ENCODE assay signal across 24 mouse cellular contexts in genomic region chr5:89906884-89907431, GRCm38 (mm10). TPM values are rescaled to one million over a fixed set of nuclear protein-coding genes. Genes with fewer than 3 reads are reported as not detected.
DNase-seq lines count a peak whose midpoint lies in the region; ATAC-seq and TF ChIP-seq lines count a peak whose summit lies in the region.
"Had no signal": no experiment of that assay in that cellular context is flagged by ENCODE, and none has a peak within 500 bp of the region (broad histone marks: within the 10 kb centered on the region; RNA-seq: fewer than 3 reads in every experiment).

No protein-coding gene starts in this region.

- no peak for TF ChIP-seq CTCF in midbrain, postnatal 0 days (IDR thresholded peaks at IDR 0.05)

- no peak overlapping the region for H3K27ac ChIP-seq in embryonic facial prominence, embryonic 11.5 days (replicated peaks; ENCODE audit: low read depth, low read length)
- H3K27ac ChIP-seq in embryonic facial prominence, embryonic 10.5 days (replicated peaks): no peak overlapping the region
- H3K27ac ChIP-seq in midbrain, embryonic 10.5 days (replicated peaks): peak overlapping the region; percentile 69
- no peak overlapping the region for H3K27ac ChIP-seq in midbrain, postnatal 0 days (ENCODE audit: low read depth, low read length)
- H3K27ac ChIP-seq in hindbrain, embryonic 13.5 days: no peak overlapping the region
- H3K27ac ChIP-seq in midbrain, embryonic 16.5 days (ENCODE audit: low read length): no peak overlapping the region
- H3K27ac ChIP-seq: heart, adult 2 months; heart, embryonic 15.5 days; left cerebral cortex, adult 2 months; limb, embryonic 10.5 days had no signal

- DNase-seq in embryonic facial prominence, embryonic 11.5 days (ENCODE audit: low spot score): peak; percentile 8
- no peak for DNase-seq in embryonic facial prominence, embryonic 10.5 days (ENCODE audit: low spot score)
- peak; percentile 56 for DNase-seq in midbrain, embryonic 10.5 days (ENCODE audit: low spot score)
- no peak for DNase-seq in midbrain, postnatal 0 days (ENCODE audit: low spot score)
- no peak for DNase-seq in natural killer cell, adult 2 months (ENCODE audit: low spot score in 2 of 2)
- no peak for DNase-seq in heart, postnatal 25 days (ENCODE audit: low spot score)
- DNase-seq: adrenal gland, adult 8-10 months; cerebellum, postnatal 10 days; gastrocnemius, postnatal 10 days; heart, adult 2 months; kidney, postnatal 36 days; layer of hippocampus, adult 9-11 months; liver, postnatal 0 days; lung, postnatal 10 days; thymus, postnatal 14 days had no signal

- H3K9ac ChIP-seq in embryonic facial prominence, embryonic 11.5 days (replicated peaks; ENCODE audit: low read length): no peak overlapping the region
- no peak overlapping the region for H3K9ac ChIP-seq in midbrain, postnatal 0 days (replicated peaks; ENCODE audit: low read length, poor library complexity, severe bottlenecking)
- no peak overlapping the region for H3K9ac ChIP-seq in hindbrain, embryonic 13.5 days
- no peak overlapping the region for H3K9ac ChIP-seq in midbrain, embryonic 16.5 days (ENCODE audit: low read depth, low read length)
- H3K9ac ChIP-seq: heart, embryonic 15.5 days; liver, postnatal 0 days had no signal

- no peaks in the 10 kb centered on the region for H3K36me3 ChIP-seq in embryonic facial prominence, embryonic 11.5 days (replicated peaks; ENCODE audit: control insufficient read depth, insufficient read depth, low read depth, low read length)
- H3K36me3 ChIP-seq in embryonic facial prominence, embryonic 10.5 days (replicated peaks): no peaks in the 10 kb centered on the region
- no peaks in the 10 kb centered on the region for H3K36me3 ChIP-seq in midbrain, embryonic 10.5 days
- no peaks in the 10 kb centered on the region for H3K36me3 ChIP-seq in midbrain, postnatal 0 days (ENCODE audit: insufficient read depth, low read length)
- H3K36me3 ChIP-seq in hindbrain, embryonic 13.5 days: no peaks in the 10 kb centered on the region
- no peaks in the 10 kb centered on the region for H3K36me3 ChIP-seq in midbrain, embryonic 16.5 days (ENCODE audit: control insufficient read depth, insufficient read depth, low read length)
- H3K36me3 ChIP-seq: heart, embryonic 15.5 days; limb, embryonic 10.5 days had no signal

- no peaks in the 10 kb centered on the region for H3K9me3 ChIP-seq in embryonic facial prominence, embryonic 11.5 days (replicated peaks; ENCODE audit: control insufficient read depth, low read length)
- no peaks in the 10 kb centered on the region for H3K9me3 ChIP-seq in embryonic facial prominence, embryonic 10.5 days
- H3K9me3 ChIP-seq in midbrain, embryonic 10.5 days (replicated peaks): no peaks in the 10 kb centered on the region
- H3K9me3 ChIP-seq in midbrain, postnatal 0 days (ENCODE audit: low read length): no peaks in the 10 kb centered on the region
- no peaks in the 10 kb centered on the region for H3K9me3 ChIP-seq in hindbrain, embryonic 13.5 days
- no peaks in the 10 kb centered on the region for H3K9me3 ChIP-seq in midbrain, embryonic 16.5 days (replicated peaks; ENCODE audit: control insufficient read depth, low read length, poor library complexity, severe bottlenecking)
- H3K9me3 ChIP-seq: heart, embryonic 15.5 days; limb, embryonic 10.5 days; megakaryocyte, embryonic 14.5 days had no signal

- no peak overlapping the region for H3K4me2 ChIP-seq in embryonic facial prominence, embryonic 11.5 days (ENCODE audit: low read depth, low read length)
- no peak overlapping the region for H3K4me2 ChIP-seq in midbrain, postnatal 0 days (ENCODE audit: low read depth, low read length, poor library complexity, severe bottlenecking)
- no peak overlapping the region for H3K4me2 ChIP-seq in hindbrain, embryonic 13.5 days
- no peak overlapping the region for H3K4me2 ChIP-seq in midbrain, embryonic 16.5 days (ENCODE audit: low read length)
- H3K4me2 ChIP-seq: heart, embryonic 15.5 days had no signal

- 49% methylated on average over 13 of the region's 13 CpGs for WGBS in embryonic facial prominence, embryonic 11.5 days
- WGBS in embryonic facial prominence, embryonic 10.5 days: 52% methylated on average over 13 of the region's 13 CpGs
- WGBS in midbrain, embryonic 10.5 days: 20% methylated on average over 13 of the region's 13 CpGs
- 18% methylated on average over 13 of the region's 13 CpGs for WGBS in midbrain, postnatal 0 days
- 14% methylated on average over 13 of the region's 13 CpGs for WGBS in hindbrain, embryonic 13.5 days
- WGBS in midbrain, embryonic 16.5 days: 6% methylated on average over 13 of the region's 13 CpGs

- no peaks in the 10 kb centered on the region for H3K27me3 ChIP-seq in embryonic facial prominence, embryonic 11.5 days (ENCODE audit: control insufficient read depth, insufficient read depth, low read length)
- no peaks in the 10 kb centered on the region for H3K27me3 ChIP-seq in embryonic facial prominence, embryonic 10.5 days (replicated peaks; ENCODE audit: low read depth, poor library complexity, severe bottlenecking)
- H3K27me3 ChIP-seq in midbrain, embryonic 10.5 days (ENCODE audit: low read depth, poor library complexity, severe bottlenecking): peaks cover 22% of the 10 kb centered on the region
- no peaks in the 10 kb centered on the region for H3K27me3 ChIP-seq in midbrain, postnatal 0 days (ENCODE audit: insufficient read depth, low read length)
- H3K27me3 ChIP-seq in hindbrain, embryonic 13.5 days: 0 out of 2 replicates have a peak, but pooled peaks cover 4% of the 10 kb centered on the region
- no peaks in the 10 kb centered on the region for H3K27me3 ChIP-seq in midbrain, embryonic 16.5 days (ENCODE audit: control insufficient read depth, insufficient read depth, low read depth, low read length)
- H3K27me3 ChIP-seq: heart, embryonic 15.5 days had no signal

- no peak overlapping the region for H3K4me3 ChIP-seq in embryonic facial prominence, embryonic 11.5 days (ENCODE audit: low read depth, low read length)
- no peak overlapping the region for H3K4me3 ChIP-seq in embryonic facial prominence, embryonic 10.5 days
- H3K4me3 ChIP-seq in midbrain, embryonic 10.5 days: 0 out of 2 replicates have a peak overlapping the region, but pooled peaks have one; percentile 1
- H3K4me3 ChIP-seq in midbrain, postnatal 0 days (ENCODE audit: low read depth, low read length): no peak overlapping the region
- H3K4me3 ChIP-seq in hindbrain, embryonic 13.5 days: no peak overlapping the region
- H3K4me3 ChIP-seq in midbrain, embryonic 16.5 days (ENCODE audit: low read depth, low read length): no peak overlapping the region
- H3K4me3 ChIP-seq: heart, adult 2 months; heart, embryonic 15.5 days; left cerebral cortex, adult 2 months; limb, embryonic 10.5 days; megakaryocyte, embryonic 14.5 days; myocyte had no signal

- no peak for ATAC-seq in embryonic facial prominence, embryonic 11.5 days (replicated peaks; ENCODE audit: insufficient number of reproducible peaks, low FRiP score, low TSS enrichment, low read depth)
- no peak for ATAC-seq in midbrain, postnatal 0 days (ENCODE audit: low FRiP score)
- peak; percentile 38; the same call in 1 of the 2 replicates for ATAC-seq in hindbrain, embryonic 13.5 days (ENCODE audit: low FRiP score)
- ATAC-seq in midbrain, embryonic 16.5 days: peak; percentile 45; the same call in 1 of the 2 replicates
- ATAC-seq: intestine, embryonic 16.5 days; liver, postnatal 0 days; Patski had no signal

- no peaks in the 10 kb centered on the region for H3K4me1 ChIP-seq in embryonic facial prominence, embryonic 11.5 days (ENCODE audit: control insufficient read depth, insufficient read depth, low read length)
- H3K4me1 ChIP-seq in embryonic facial prominence, embryonic 10.5 days: peaks cover 12% of the 10 kb centered on the region; the same call in 1 of the 2 replicates
- peaks cover 25% of the 10 kb centered on the region for H3K4me1 ChIP-seq in midbrain, embryonic 10.5 days
- 0 out of 2 replicates have a peak, but pooled peaks cover 3% of the 10 kb centered on the region for H3K4me1 ChIP-seq in midbrain, postnatal 0 days (ENCODE audit: insufficient read depth, low read length)
- peaks cover 14% of the 10 kb centered on the region for H3K4me1 ChIP-seq in hindbrain, embryonic 13.5 days (replicated peaks)
- H3K4me1 ChIP-seq in midbrain, embryonic 16.5 days (ENCODE audit: control insufficient read depth, insufficient read depth, low read length): no peaks in the 10 kb centered on the region
- H3K4me1 ChIP-seq: heart, embryonic 15.5 days; limb, embryonic 10.5 days had no signal

- intact Hi-C loops in heart, postnatal 25 days (cut with DNase I): no loop called here

RNA-seq across cellular contexts. Expression of gene Adamts3, which starts 23.8 kb away (rescaled TPM):
- polyA plus RNA-seq in embryonic facial prominence, embryonic 11.5 days (2014; fragmentation: Nextera tagmentation; extraction: Ambion mirVana): 5.7 and 6.1 TPM in 2 replicates
- polyA plus RNA-seq in embryonic facial prominence, embryonic 10.5 days (2016; fragmentation: Nextera tagmentation; extraction: Ambion mirVana): 3.4 and 4.0 TPM in 2 replicates
- 4.2 and 5.1 TPM in 2 replicates for polyA plus RNA-seq in midbrain, embryonic 10.5 days (2016; fragmentation: Nextera tagmentation; extraction: Ambion mirVana)
- 10.9 and 15.7 TPM in 2 replicates for total RNA-seq in midbrain, postnatal 0 days (2014; rRNA removed)
- 2.7 and 2.9 TPM in 2 replicates for polyA plus RNA-seq in midbrain, postnatal 0 days (2015; fragmentation: Nextera tagmentation; extraction: Ambion mirVana)
- polyA plus RNA-seq in hindbrain, embryonic 13.5 days (2015; fragmentation: Nextera tagmentation; extraction: Ambion mirVana): 2.8 and 4.2 TPM in 2 replicates
- polyA plus RNA-seq in midbrain, embryonic 16.5 days (2015; fragmentation: Nextera tagmentation; extraction: Ambion mirVana): 3.7 and 4.6 TPM in 2 replicates
- 1 to 10 TPM; 6.9 to 8.1 TPM for total RNA-seq in heart, postnatal 25 days (2021)
- polyA plus RNA-seq: Patski had no signal

Comparison
In these comparisons a context has a peak if more than half of its experiments do, and no peak if none do; other contexts are left out.
1. ATAC-seq: peak in hindbrain, embryonic 13.5 days (single experiment) and midbrain, embryonic 16.5 days (single experiment); none in embryonic facial prominence, embryonic 11.5 days (single experiment) and midbrain, postnatal 0 days (single experiment).
2. DNase-seq: peak in embryonic facial prominence, embryonic 11.5 days (single experiment) and midbrain, embryonic 10.5 days (single experiment); none in embryonic facial prominence, embryonic 10.5 days (single experiment), midbrain, postnatal 0 days (single experiment), natural killer cell, adult 2 months (0 of 2) and heart, postnatal 25 days (single experiment).